Mouse (Mus musculus) v-Abl transformed pro-B cells (cell line): Measurements from ENCODE around the gene Msantd3.

Experiments used
- in situ Hi-C, 2 experiments: fragments of 400-800 bp; cut with MboI; formaldehyde crosslinking; loops; one replicate each; pipeline ENCODE4 v1.15.1; 2025; ENCODE audit not compliant: unreplicated experiment in 2 of 2

Msantd3 gene

GRCm38 (mm10) chr4:48592328-48592727, 52.6 kb downstream of the Msantd3 start:
- in situ Hi-C loops, result no loop called here

- in situ Hi-C loops, result no loop called here
Observed at GRCm38 (mm10) chr4:48592844-48593243, 53.1 kb downstream of the Msantd3 start.

- in situ Hi-C loops, result no loop called here
Observed at GRCm38 (mm10) chr4:48596111-48596510, 56.4 kb downstream of the Msantd3 start.

GRCm38 (mm10) chr4:48605650-48606049, 65.9 kb downstream of the Msantd3 start:
- in situ Hi-C loops, result no loop called here

GRCm38 (mm10) chr4:48609485-48609884, 69.8 kb downstream of the Msantd3 start:
- in situ Hi-C loops, result no loop called here

GRCm38 (mm10) chr4:48610251-48610650, 70.5 kb downstream of the Msantd3 start:
- in situ Hi-C loops, result no loop called here
